Mouse (Mus musculus) brain, embryonic 14.5 days (tissue): ENCODE data around the gene Olfr427.

Experiments
- CTCF ChIP-seq: fragments of 200-500 bp; IDR thresholded peaks from 2 replicates; pipeline ENCODE4 v1.5.1; 2012; ENCODE audit warnings: inconsistent platforms, mild to moderate bottlenecking, moderate library complexity, borderline replicate concordance; ENCODE audit not compliant: insufficient read depth, insufficient read length; ENCODE audit errors: extremely low read depth
- POLR2A ChIP-seq: fragments of 200-500 bp; IDR thresholded peaks from 2 replicates; pipeline ENCODE4 v1.6.1; 2012; ENCODE audit warnings: mild to moderate bottlenecking, inconsistent platforms, borderline replicate concordance; ENCODE audit not compliant: poor library complexity, insufficient read depth, insufficient read length, severe bottlenecking; ENCODE audit errors: extremely low read depth

GRCm38 (mm10) chr1:174051515-174051914 lies 45.2 kb upstream of the Olfr427 start:
- TF ChIP-seq CTCF (no peak), POLR2A (no peak)
